Mouse (Mus musculus): ENCODE results near the gene Galnt16.

DNA sequence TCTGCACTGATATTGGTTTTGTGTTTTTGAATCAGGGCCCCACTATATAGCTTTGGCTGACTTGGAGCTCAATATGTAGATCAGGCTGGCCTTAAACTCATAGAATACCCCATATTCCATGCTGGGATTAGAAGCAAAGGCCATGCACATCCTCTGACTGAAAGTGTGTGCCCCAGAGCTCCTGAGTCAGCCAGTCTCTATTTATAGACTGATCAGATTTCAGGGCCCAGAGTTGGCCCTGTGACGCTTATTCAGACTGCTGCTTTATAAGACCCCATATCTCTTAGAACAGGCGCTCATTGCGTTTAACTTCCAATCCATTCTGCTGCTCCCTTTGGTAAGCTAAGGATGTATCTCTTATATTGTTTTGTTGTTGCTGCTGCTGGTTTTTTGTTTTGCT, 38.1 kb upstream of the Galnt16 start:
- TF ChIP-seq POLR2A (IDR thresholded peaks at IDR 0.05; ENCODE audit: borderline replicate concordance, low read depth, low read length) (no peak), CTCF (IDR thresholded peaks at IDR 0.05; ENCODE audit: low read depth, low read length) (no peak)
